Mouse (Mus musculus) small intestine, adult 2 months (tissue): ENCODE data around the gene Cyb561. TPM values are rescaled to one million over a fixed set of nuclear protein-coding genes. Genes with fewer than 3 reads are reported as not detected.

Experiments
- H3K27ac ChIP-seq: fragments of 200-500 bp; 2 replicates; pipeline ENCODE4 v1.5.1; 2012; ENCODE audit warnings: low read depth, low read length, control low read depth, inconsistent platforms; ENCODE audit not compliant: insufficient read depth
- H3K27me3 ChIP-seq: fragments of 200-500 bp; 2 replicates; pipeline ENCODE4 v1.6.1; 2012; ENCODE audit warnings: mild to moderate bottlenecking, moderate library complexity, low read length, inconsistent platforms; ENCODE audit not compliant: control insufficient read depth, insufficient read depth
- H3K36me3 ChIP-seq: fragments of 200-500 bp; 2 replicates; pipeline ENCODE4 v1.6.1; 2012; ENCODE audit warnings: mild to moderate bottlenecking, low read length, control low read depth, inconsistent platforms; ENCODE audit not compliant: control insufficient read depth, insufficient read depth
- H3K4me1 ChIP-seq: fragments of 200-500 bp; 2 replicates; pipeline ENCODE4 v1.6.1; 2012; ENCODE audit warnings: low read length, inconsistent platforms, mixed read lengths; ENCODE audit not compliant: control insufficient read depth, insufficient read depth, insufficient read length
- H3K4me3 ChIP-seq: fragments of 200-500 bp; 2 replicates; pipeline ENCODE4 v1.5.1; 2012; ENCODE audit warnings: low read depth, mild to moderate bottlenecking, control low read depth, inconsistent platforms, low read length, moderate library complexity
- CTCF ChIP-seq: fragments of 200-500 bp; IDR thresholded peaks from 2 replicates; pipeline ENCODE4 v1.5.1; 2012; ENCODE audit warnings: low read depth, mild to moderate bottlenecking, control low read depth, inconsistent platforms, low read length, moderate library complexity, mixed read lengths; ENCODE audit not compliant: insufficient replicate concordance, insufficient read length; ENCODE audit errors: extremely low read depth
- POLR2A ChIP-seq: fragments of 200-500 bp; IDR thresholded peaks from 2 replicates; pipeline ENCODE4 v1.6.1; 2012; ENCODE audit warnings: low read depth, mild to moderate bottlenecking, control low read depth, inconsistent platforms, low read length, moderate library complexity
- WGBS: fragments of 180-500 bp; shearing (Covaris S2); methylation state at CpG from one replicate; pipeline ENCODE4 v1.1.7; 2018; 5-methylcytosine and 5-hydroxymethylcytosine counted together
- polyA plus RNA-seq: library from polyadenylated mRNA; depleted of rRNA; stranded (reverse); fragments of >200 nt; gene quantifications from 2 replicates; pipeline ENCODE4 v1.2.3, GENCODE M21; 2012; rRNA removed

The Cyb561 gene
- 36.2 and 56.3 TPM in 2 replicates for polyA plus RNA-seq

DNA sequence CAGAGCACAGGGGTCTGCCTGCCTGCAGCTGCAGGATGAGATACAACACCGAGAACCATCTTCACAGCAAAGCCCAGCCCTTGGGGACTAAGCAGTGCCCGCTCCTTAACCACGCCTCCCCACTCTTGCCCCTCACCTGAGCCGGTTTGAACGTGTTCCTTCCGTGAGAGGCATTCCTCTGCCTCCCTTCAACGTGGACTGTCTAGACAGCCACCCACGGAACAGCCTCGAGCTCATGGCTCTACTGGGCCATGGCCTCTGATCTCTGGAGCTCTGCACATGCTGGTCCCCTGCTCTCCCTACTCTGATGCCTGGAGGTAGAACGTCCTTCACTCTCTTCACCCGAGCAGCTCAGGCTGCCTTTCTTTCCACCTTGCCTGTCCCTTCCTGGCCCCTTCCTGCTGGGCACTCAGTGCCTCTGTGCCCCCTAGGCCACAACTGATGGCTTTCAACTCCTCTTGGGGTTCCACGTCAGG is at the start of gene Cyb561:
Gene Cyb561 (minus strand): TSS at position 426 of the 476 bp plus-strand sequence.
- TF ChIP-seq CTCF (no peak), POLR2A (no peak)
- WGBS = 75% methylated on average over 12 of the region's 12 CpGs
- Histone ChIP-seq H3K27me3 (no peaks in the 10 kb centered on the region), H3K4me3 (peak within 1 kb of the TSS; percentile 16; the same call in 1 of the 2 replicates), H3K27ac (peak within 1 kb of the TSS; percentile 84), H3K36me3 (no peaks in the 10 kb centered on the region), H3K4me1 (peaks cover 38% of the 10 kb centered on the region)

GRCm38 (mm10) chr11:106001718-106002117 is 48.6 kb upstream of the Cyb561 start:
- Histone ChIP-seq H3K4me1 (peaks cover 8% of the 10 kb centered on the region), H3K27me3 (no peaks in the 10 kb centered on the region), H3K27ac (no peak overlapping the region), H3K36me3 (no peaks in the 10 kb centered on the region), H3K4me3 (no peak overlapping the region)
- TF ChIP-seq CTCF (no peak), POLR2A (no peak)
- 33% methylated on average over 4 of the region's 4 CpGs for WGBS

DNA sequence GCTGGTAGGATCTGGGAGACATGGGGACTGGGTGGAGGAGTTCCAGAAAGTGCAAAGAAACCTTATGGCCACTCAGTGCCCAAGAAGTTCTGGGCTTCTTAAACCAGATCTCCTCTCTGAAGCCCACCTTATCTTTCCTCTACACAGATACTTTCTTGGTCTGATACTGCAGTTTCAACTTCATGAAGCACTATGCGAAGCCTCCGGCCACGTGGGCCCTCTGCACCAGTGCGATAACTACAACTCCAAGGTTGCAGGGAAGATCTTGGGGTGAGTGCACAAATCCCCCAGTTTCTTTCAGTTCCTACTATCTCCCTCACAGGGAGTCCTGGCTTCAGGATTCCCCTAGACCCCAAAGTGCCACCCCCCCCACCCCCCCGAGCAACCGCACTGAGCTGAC is 46.9 kb upstream of the Cyb561 start:
- Histone ChIP-seq H3K27ac (no peak overlapping the region), H3K36me3 (no peaks in the 10 kb centered on the region), H3K4me3 (no peak overlapping the region), H3K4me1 (peaks cover under 1% of the 10 kb centered on the region; the same call in 1 of the 2 replicates), H3K27me3 (no peaks in the 10 kb centered on the region)
- 92% methylated on average over 6 of the region's 6 CpGs for WGBS
- no peak for TF ChIP-seq CTCF
- no peak for TF ChIP-seq POLR2A

DNA sequence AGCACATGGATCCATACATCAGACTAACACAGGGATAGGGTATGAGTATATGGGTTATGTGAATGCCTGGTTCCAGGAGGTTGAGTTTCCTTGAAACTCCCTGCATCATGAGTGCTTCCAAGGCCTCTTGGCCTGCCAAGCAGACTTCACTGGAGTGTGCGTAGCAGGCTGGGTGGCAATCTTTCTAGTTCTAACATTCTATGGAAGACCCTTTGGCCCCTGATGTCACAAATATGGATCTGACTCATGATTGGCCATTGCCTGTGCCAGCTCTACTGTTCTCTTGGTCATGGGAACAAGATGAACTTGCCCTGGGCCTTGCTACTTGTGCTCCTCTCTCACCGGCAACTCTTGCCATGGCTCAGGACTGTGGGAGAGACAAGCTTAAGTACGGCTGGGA is 41.2 kb upstream of the Cyb561 start, which contains the start of gene Ace3:
Gene Ace3 (plus strand): TSS at position 301 of the 400 bp plus-strand sequence.
- Histone ChIP-seq H3K36me3 (peaks cover under 1% of the 10 kb centered on the region), H3K4me1 (no peaks in the 10 kb centered on the region), H3K4me3 (no peak within 1 kb of the TSS), H3K27ac (no peak within 1 kb of the TSS), H3K27me3 (peaks cover under 1% of the 10 kb centered on the region; the same call in 1 of the 2 replicates)
- 94% methylated on average over 3 of the region's 3 CpGs for WGBS
- TF ChIP-seq POLR2A = no peak
- TF ChIP-seq CTCF = no peak

- Histone ChIP-seq H3K27me3 (peaks cover 4% of the 10 kb centered on the region; the same call in 1 of the 2 replicates), H3K36me3 (peaks cover 36% of the 10 kb centered on the region), H3K4me3 (no peak overlapping the region), H3K4me1 (no peaks in the 10 kb centered on the region), H3K27ac (no peak overlapping the region)
- WGBS = 18% methylated on average over 2 of the region's 2 CpGs
- no peak for TF ChIP-seq CTCF
- TF ChIP-seq POLR2A = no peak
Measured at GRCm38 (mm10) chr11:105990231-105990630, 37.1 kb upstream of the Cyb561 start.

DNA sequence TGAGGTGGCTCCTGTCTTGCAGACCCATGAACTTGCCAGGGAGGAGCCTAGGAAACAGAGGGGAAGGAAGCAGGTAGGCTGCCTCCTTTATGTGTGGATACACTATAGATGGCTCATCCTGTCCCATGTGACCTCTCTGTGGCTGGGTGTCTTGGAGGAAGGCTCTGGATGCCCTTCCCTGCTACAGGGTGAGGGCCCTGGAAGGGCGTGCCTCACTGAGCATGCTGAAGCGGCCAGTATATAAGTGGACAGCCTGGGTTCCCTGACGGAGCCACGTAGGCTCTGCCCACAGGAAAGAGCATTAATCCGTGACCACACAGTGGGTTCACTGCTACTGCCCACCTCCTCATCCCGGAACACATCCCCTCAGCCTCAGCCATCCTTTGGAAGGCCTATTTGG is 36.3 kb upstream of the Cyb561 start:
- Histone ChIP-seq H3K27me3 (peaks cover 4% of the 10 kb centered on the region; the same call in 1 of the 2 replicates), H3K4me3 (no peak overlapping the region), H3K27ac (no peak overlapping the region), H3K36me3 (peaks cover 44% of the 10 kb centered on the region), H3K4me1 (no peaks in the 10 kb centered on the region)
- WGBS = 74% methylated on average over 6 of the region's 6 CpGs
- TF ChIP-seq POLR2A (no peak), CTCF (no peak)

GRCm38 (mm10) chr11:105987446-105987845 is 34.3 kb upstream of the Cyb561 start:
- H3K4me1 ChIP-seq = no peaks in the 10 kb centered on the region
- peaks cover 4% of the 10 kb centered on the region; the same call in 1 of the 2 replicates for H3K27me3 ChIP-seq
- no peak overlapping the region; the same call in 1 of the 2 replicates for H3K27ac ChIP-seq
- WGBS = 49% methylated on average over 6 of the region's 6 CpGs
- TF ChIP-seq POLR2A (no peak), CTCF (no peak)
- H3K36me3 ChIP-seq = peaks cover 48% of the 10 kb centered on the region
- H3K4me3 ChIP-seq = no peak overlapping the region
